Mouse (Mus musculus) CH12.LX (cell line): ENCODE results near the gene Rnf141.

Experiments used
- CTCF ChIP-seq, 2 experiments: IDR thresholded peaks in 1 of 2; conservative IDR thresholded peaks in 1 of 2; 2 replicates each; pipeline ENCODE4 v1.5.1; 2011 to 2012; ENCODE audit warnings: low read depth in 2 of 2, low read length in 2 of 2, improper control_type of control experiment in 1 of 2, inconsistent platforms in 1 of 2, mild to moderate bottlenecking in 1 of 2, moderate library complexity in 1 of 2
- EP300 ChIP-seq: IDR thresholded peaks from 2 replicates; pipeline ENCODE4 v1.6.1; 2011; ENCODE audit warnings: low read length, improper control_type of control experiment
- POLR2A ChIP-seq: IDR thresholded peaks from 2 replicates; pipeline ENCODE4 v1.6.1; 2011; ENCODE audit warnings: low read depth, mild to moderate bottlenecking, improper control_type of control experiment, low read length
- TBP ChIP-seq: conservative IDR thresholded peaks from 2 replicates; pipeline ENCODE4 v1.6.1; 2011; ENCODE audit warnings: low read depth, low read length, improper control_type of control experiment

- no peak for TF ChIP-seq CTCF (conservative IDR thresholded peaks at IDR 0.05 in 1 of 2, IDR thresholded peaks at IDR 0.05 in 1 of 2; ENCODE audit: low read depth in 2 of 2, low read length in 2 of 2)
- no peak for TF ChIP-seq TBP
- no peak for TF ChIP-seq POLR2A
- TF ChIP-seq EP300 = no peak
Observed at GRCm38 (mm10) chr7:110823995-110824953, 20.0 kb downstream of the Rnf141 start.
